Mouse (Mus musculus) heart, embryonic 11.5 days (tissue): ENCODE measurements at regions not wholly inside any gene's neighbourhood (a gene's known extent, or its start where the extent isn't known, plus 50 kb on each side); places are given as distances from the start of the nearest gene placed in this dataset.

Experiments used
- ATAC-seq: fragments of 200-750 bp; cut with Nextera tagmentation; replicated peaks from 2 replicates; pipeline ENCODE4 v1.8.0; 2017; ENCODE audit warnings: moderate library complexity; ENCODE audit not compliant: insufficient number of reproducible peaks, low FRiP score, low TSS enrichment
- H3K27ac ChIP-seq: fragments of 300-500 bp; sonication (generic); 2 replicates; pipeline ENCODE4 v1.5.1; 2014; ENCODE audit warnings: mild to moderate bottlenecking, low read depth, low read length
- H3K27me3 ChIP-seq: fragments of 300-500 bp; sonication (generic); 2 replicates; pipeline ENCODE4 v1.6.1; 2014; ENCODE audit warnings: mild to moderate bottlenecking, low read length, mixed read lengths; ENCODE audit not compliant: control insufficient read depth, insufficient read depth
- H3K36me3 ChIP-seq: fragments of 300-500 bp; sonication (generic); 2 replicates; pipeline ENCODE4 v1.6.1; 2014; ENCODE audit warnings: mild to moderate bottlenecking, low read length, moderate library complexity, mixed read lengths; ENCODE audit not compliant: control insufficient read depth, insufficient read depth
- H3K4me1 ChIP-seq: fragments of 300-500 bp; sonication (generic); 2 replicates; pipeline ENCODE4 v1.6.1; 2014; ENCODE audit warnings: low read length; ENCODE audit not compliant: control insufficient read depth, insufficient read depth
- H3K4me2 ChIP-seq: fragments of 300-500 bp; sonication (generic); 2 replicates; pipeline ENCODE4 v1.6.1; 2014; ENCODE audit warnings: mild to moderate bottlenecking, moderate library complexity
- H3K4me3 ChIP-seq: fragments of 300-500 bp; sonication (generic); 2 replicates; pipeline ENCODE4 v1.5.1; 2014; ENCODE audit warnings: low read depth, low read length
- H3K9ac ChIP-seq: fragments of 300-500 bp; sonication (generic); 2 replicates; pipeline ENCODE4 v1.6.1; 2014; ENCODE audit warnings: mild to moderate bottlenecking, low read depth, low read length, moderate library complexity
- H3K9me3 ChIP-seq: fragments of 300-500 bp; sonication (generic); replicated peaks from 2 replicates; pipeline ENCODE4 v1.6.1; 2016; ENCODE audit warnings: low read length; ENCODE audit not compliant: control insufficient read depth
- WGBS: fragments of 180-500 bp; shearing (Covaris S2); extraction: QIAGEN DNeasy Blood & Tissue Kit; methylation state at CpG from one replicate; pipeline ENCODE4 v1.1.7; 2014; ENCODE audit not compliant: insufficient replicate concordance; 5-methylcytosine and 5-hydroxymethylcytosine counted together

DNA sequence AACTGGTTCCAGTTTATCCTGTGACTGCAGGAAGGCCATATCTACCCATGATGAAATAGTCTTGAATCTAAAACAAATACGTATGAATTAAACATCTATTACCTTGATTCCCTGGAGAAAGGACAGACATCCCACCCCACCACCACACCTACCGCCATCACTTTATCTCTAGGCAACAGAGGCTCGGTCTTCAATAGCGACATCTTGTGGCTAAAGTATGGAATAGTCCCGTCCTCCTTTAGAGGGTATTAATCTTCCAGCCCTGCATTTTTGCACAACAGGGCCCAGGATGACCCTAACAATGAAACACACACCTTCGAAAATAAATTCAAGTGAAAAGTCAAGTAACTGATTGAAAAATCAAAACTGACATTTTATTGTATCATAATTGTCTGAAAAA is 279.7 kb downstream of the Lmo4 start:
- Histone ChIP-seq H3K36me3 (no peaks in the 10 kb centered on the region), H3K27ac (no peak overlapping the region), H3K4me2 (no peak overlapping the region), H3K27me3 (no peaks in the 10 kb centered on the region), H3K9me3 (no peaks in the 10 kb centered on the region), H3K4me1 (no peaks in the 10 kb centered on the region), H3K4me3 (no peak overlapping the region), H3K9ac (no peak overlapping the region)
- no peak for ATAC-seq
- 46% methylated on average over 6 of the region's 6 CpGs for WGBS

- Histone ChIP-seq H3K36me3 (no peaks in the 10 kb centered on the region), H3K9me3 (no peaks in the 10 kb centered on the region), H3K9ac (no peak overlapping the region), H3K4me2 (no peak overlapping the region), H3K27ac (no peak overlapping the region), H3K4me3 (no peak overlapping the region), H3K27me3 (no peaks in the 10 kb centered on the region), H3K4me1 (peaks cover 5% of the 10 kb centered on the region)
- WGBS = 78% methylated on average over 1 of the region's 1 CpGs
- ATAC-seq = no peak
Measured at GRCm38 (mm10) chr3:143919744-143920143, 285.3 kb downstream of the Lmo4 start.

DNA sequence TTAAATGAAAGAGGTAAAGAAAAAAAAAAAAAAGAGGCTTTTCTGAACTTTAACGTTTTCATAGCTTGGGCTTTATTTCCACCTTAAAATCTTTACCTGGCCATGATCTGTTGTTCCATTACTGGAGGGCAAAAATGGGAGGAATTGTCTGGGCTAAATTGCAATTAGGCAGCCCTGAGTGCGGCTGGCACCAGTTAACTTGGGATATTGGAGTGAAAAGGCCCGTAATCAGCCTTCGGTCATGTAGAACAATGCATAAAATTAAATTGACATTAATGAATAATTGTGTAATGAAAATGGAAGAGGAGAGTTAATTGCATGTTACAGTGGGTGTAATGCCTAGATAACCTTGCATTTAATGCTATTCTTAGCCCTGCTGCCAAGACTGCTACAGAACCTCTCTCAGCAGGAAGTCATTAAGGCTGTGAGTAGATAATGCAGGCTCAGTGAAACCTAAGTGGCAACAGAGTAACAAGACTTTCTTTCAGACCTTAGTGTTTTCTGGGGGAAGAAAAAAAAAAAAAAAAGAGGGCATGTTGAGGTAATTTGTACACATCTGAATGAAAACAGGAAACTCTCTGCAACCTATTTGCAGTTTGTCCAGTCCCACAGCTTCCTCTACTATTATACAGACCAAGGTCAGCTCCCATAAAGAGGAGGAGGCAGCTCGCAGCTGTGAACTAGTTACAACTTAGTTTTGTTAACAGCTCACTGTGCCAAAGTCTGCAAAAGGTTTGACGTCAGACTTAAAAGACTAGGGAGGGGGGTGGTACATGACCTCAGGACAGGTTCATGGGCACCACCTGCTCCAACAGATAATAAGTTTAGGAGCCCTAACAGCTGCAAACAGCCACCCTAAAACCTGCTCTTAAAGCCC is 290.4 kb downstream of the Lmo4 start:
- no peak for ATAC-seq

GRCm38 (mm10) chr3:143913044-143913574 is 291.9 kb downstream of the Lmo4 start:
- H3K4me1 ChIP-seq = peaks cover 11% of the 10 kb centered on the region
- no peak overlapping the region for H3K4me3 ChIP-seq
- no peaks in the 10 kb centered on the region for H3K27me3 ChIP-seq
- no peak for ATAC-seq
- no peak overlapping the region for H3K27ac ChIP-seq
- no peaks in the 10 kb centered on the region for H3K36me3 ChIP-seq
- WGBS = 70% methylated on average over 3 of the region's 3 CpGs
- H3K9me3 ChIP-seq = no peaks in the 10 kb centered on the region
- no peak overlapping the region for H3K9ac ChIP-seq
- no peak overlapping the region for H3K4me2 ChIP-seq

More for the DNA sequence above, 290.4 kb downstream of the Lmo4 start:
- Histone ChIP-seq H3K36me3 (no peaks in the 10 kb centered on the region), H3K4me3 (no peak overlapping the region), H3K27me3 (no peaks in the 10 kb centered on the region), H3K9ac (no peak overlapping the region), H3K27ac (peak overlapping the region; percentile 41; the same call in 1 of the 2 replicates), H3K4me1 (peaks cover 11% of the 10 kb centered on the region), H3K9me3 (no peaks in the 10 kb centered on the region), H3K4me2 (no peak overlapping the region; the same call in 1 of the 2 replicates)
- 42% methylated on average over 6 of the region's 6 CpGs for WGBS

DNA sequence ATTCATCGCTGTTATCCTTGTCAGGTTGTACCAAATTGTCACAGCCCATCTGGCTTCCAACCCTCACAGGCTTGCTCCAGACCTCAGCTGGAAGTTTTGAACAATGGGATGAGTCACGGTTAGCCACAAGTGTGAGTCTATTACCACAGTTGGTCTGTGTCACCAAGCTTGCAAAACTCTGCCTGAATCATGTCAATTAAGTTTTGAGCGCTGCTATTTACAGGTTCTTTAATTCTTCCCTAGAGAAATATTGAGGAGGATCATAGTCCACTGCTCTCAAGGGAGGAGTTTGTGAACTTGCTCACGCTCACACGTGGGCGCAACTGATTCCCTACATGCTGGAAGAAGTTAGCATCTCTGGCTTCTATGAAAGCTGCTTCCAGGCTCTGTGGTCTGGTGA is 292.6 kb downstream of the Lmo4 start:
- no peak overlapping the region for H3K4me3 ChIP-seq
- no peaks in the 10 kb centered on the region for H3K36me3 ChIP-seq
- H3K4me2 ChIP-seq = no peak overlapping the region
- H3K9ac ChIP-seq = no peak overlapping the region
- H3K27ac ChIP-seq = no peak overlapping the region
- H3K4me1 ChIP-seq = peaks cover 11% of the 10 kb centered on the region
- no peaks in the 10 kb centered on the region for H3K9me3 ChIP-seq
- no peak for ATAC-seq
- no peaks in the 10 kb centered on the region for H3K27me3 ChIP-seq
- WGBS = 73% methylated on average over 6 of the region's 6 CpGs

- Histone ChIP-seq H3K4me2 (no peak overlapping the region), H3K4me3 (no peak overlapping the region), H3K27me3 (no peaks in the 10 kb centered on the region), H3K27ac (no peak overlapping the region), H3K36me3 (no peaks in the 10 kb centered on the region), H3K4me1 (peaks cover 2% of the 10 kb centered on the region), H3K9ac (no peak overlapping the region), H3K9me3 (no peaks in the 10 kb centered on the region)
- WGBS = 65% methylated on average over 6 of the region's 6 CpGs
- ATAC-seq = no peak
Measured at GRCm38 (mm10) chr3:143909341-143909740, 295.7 kb downstream of the Lmo4 start.

DNA sequence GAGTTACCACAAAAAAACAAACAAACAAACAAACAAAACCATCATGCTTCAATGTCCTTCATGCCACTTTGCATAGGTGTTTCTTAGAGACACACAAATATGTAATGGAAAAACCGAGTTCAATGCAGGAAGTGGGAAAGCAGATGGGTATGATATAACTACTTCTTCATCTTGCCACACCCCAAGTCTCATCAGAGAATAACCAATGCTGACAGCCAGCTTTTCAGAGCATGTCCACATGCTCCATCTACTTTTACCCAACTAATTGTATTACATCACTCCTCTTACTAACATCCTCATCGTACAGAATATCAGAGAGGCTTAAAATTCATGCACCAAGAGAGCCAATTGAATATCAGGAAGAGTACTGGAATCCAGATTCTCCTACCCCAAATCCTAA is 301.6 kb downstream of the Lmo4 start:
- H3K9ac ChIP-seq = no peak overlapping the region
- H3K4me3 ChIP-seq = no peak overlapping the region
- no peak overlapping the region for H3K27ac ChIP-seq
- H3K4me1 ChIP-seq = no peaks in the 10 kb centered on the region
- 74% methylated on average over 2 of the region's 2 CpGs for WGBS
- no peak overlapping the region for H3K4me2 ChIP-seq
- ATAC-seq = no peak
- H3K27me3 ChIP-seq = no peaks in the 10 kb centered on the region
- no peaks in the 10 kb centered on the region for H3K36me3 ChIP-seq
- H3K9me3 ChIP-seq = no peaks in the 10 kb centered on the region

GRCm38 (mm10) chr3:143880813-143881212 is 324.2 kb downstream of the Lmo4 start:
- no peaks in the 10 kb centered on the region for H3K27me3 ChIP-seq
- H3K4me2 ChIP-seq = no peak overlapping the region
- no peaks in the 10 kb centered on the region for H3K9me3 ChIP-seq
- ATAC-seq = no peak
- H3K36me3 ChIP-seq = no peaks in the 10 kb centered on the region
- no peak overlapping the region for H3K4me3 ChIP-seq
- WGBS = 70% methylated on average over 2 of the region's 2 CpGs
- no peak overlapping the region for H3K27ac ChIP-seq
- no peak overlapping the region for H3K9ac ChIP-seq
- H3K4me1 ChIP-seq = no peaks in the 10 kb centered on the region

DNA sequence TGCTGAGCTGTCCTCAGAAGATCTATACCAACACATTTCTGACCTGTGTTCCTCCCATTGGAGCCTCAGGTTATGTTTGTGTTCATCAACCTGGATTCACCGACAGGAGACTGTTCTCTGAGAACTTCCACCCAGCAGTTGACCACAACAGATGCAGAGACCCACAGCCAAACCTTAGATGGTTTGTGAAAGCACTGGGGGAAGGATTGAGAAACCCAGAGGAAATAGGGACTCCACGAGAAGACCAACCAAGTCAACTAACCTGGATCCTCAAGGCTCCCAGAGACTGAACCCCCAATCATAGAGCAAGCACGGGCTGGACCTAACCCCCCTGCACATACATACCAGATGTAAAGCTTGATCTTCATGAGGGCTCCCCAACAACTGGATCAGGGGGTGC is 331.1 kb downstream of the Lmo4 start:
- 76% methylated on average over 3 of the region's 3 CpGs for WGBS
- no peak for ATAC-seq
- no peaks in the 10 kb centered on the region for H3K4me1 ChIP-seq

More for the DNA sequence above, 331.1 kb downstream of the Lmo4 start:
- no peak overlapping the region for H3K4me2 ChIP-seq
- H3K27me3 ChIP-seq = no peaks in the 10 kb centered on the region
- H3K4me3 ChIP-seq = no peak overlapping the region
- no peaks in the 10 kb centered on the region for H3K9me3 ChIP-seq
- no peak overlapping the region for H3K9ac ChIP-seq
- H3K36me3 ChIP-seq = no peaks in the 10 kb centered on the region
- H3K27ac ChIP-seq = no peak overlapping the region
